Mouse (Mus musculus) leukemia stem cell, adult 10-12 weeks (primary cell): ENCODE results near the gene Otub1. TPM values are rescaled to one million over a fixed set of nuclear protein-coding genes. Genes with fewer than 3 reads are reported as not detected.

Experiments
- polyA plus RNA-seq: library from polyadenylated mRNA; stranded (reverse); fragments of >175 nt; gene quantifications from 2 replicates; pipeline ENCODE4 v1.2.3, GENCODE M21; 2012; ENCODE audit warnings: low replicate concordance

Gene Otub1
- 123 and 146 TPM in 2 replicates for polyA plus RNA-seq

GRCm38 (mm10) chr19:7205753-7206736 is at the start of gene Otub1:
Otub1 (minus strand) TSS chr19:7206316.

GRCm38 (mm10) chr19:7240782-7241690 is 34.9 kb upstream of the Otub1 start, which contains the start of gene Naa40:
Naa40 (minus strand) TSS chr19:7241183.

GRCm38 (mm10) chr19:7217162-7217925 is 11.2 kb upstream of the Otub1 start, which contains the start of gene Cox8a:
Cox8a (minus strand) TSS chr19:7217616.

Other genes starting within 250 kb of the Otub1 start
- gene Ppp1r14b, start 231.3 kb downstream of the Otub1 start, polyA plus RNA-seq = 452 and 665 TPM in 2 replicates
- 22.0 and 26.6 TPM in 2 replicates for gene Plcb3, start 229.8 kb downstream of the Otub1 start, polyA plus RNA-seq
- 128 and 745 TPM in 2 replicates for gene Fkbp2, start 225.8 kb downstream of the Otub1 start, polyA plus RNA-seq
- gene Vegfb, start 218.7 kb downstream of the Otub1 start, polyA plus RNA-seq = 68.2 and 125 TPM in 2 replicates
- gene Dnajc4, start 213.7 kb downstream of the Otub1 start, polyA plus RNA-seq = 15.2 and 25.4 TPM in 2 replicates
- gene Nudt22, start 210.2 kb downstream of the Otub1 start, polyA plus RNA-seq = 14.4 and 26.7 TPM in 2 replicates
- 0.27 and 2.1 TPM in 2 replicates for gene Trpt1, start 210.2 kb downstream of the Otub1 start, polyA plus RNA-seq
- 599 and 891 TPM in 2 replicates for gene Fermt3, start 186.8 kb downstream of the Otub1 start, polyA plus RNA-seq
- gene Stip1, start 166.3 kb downstream of the Otub1 start, polyA plus RNA-seq = 38.3 and 182 TPM in 2 replicates
- gene Macrod1, start 149.5 kb downstream of the Otub1 start, polyA plus RNA-seq = 7.0 and 13.3 TPM in 2 replicates
- 0.06 TPM in 1 of 2 replicates, not detected in the other for gene Flrt1, start 100.6 kb downstream of the Otub1 start, polyA plus RNA-seq
- gene Cox8a, start 11.3 kb upstream of the Otub1 start, polyA plus RNA-seq = 212 and 399 TPM in 2 replicates
- gene Naa40, start 34.9 kb upstream of the Otub1 start, polyA plus RNA-seq = 47.2 and 78.6 TPM in 2 replicates
- gene Rcor2, start 61.0 kb upstream of the Otub1 start, polyA plus RNA-seq = 14.6 and 15.0 TPM in 2 replicates
- 289 and 396 TPM in 2 replicates for gene Mark2, start 135.5 kb upstream of the Otub1 start, polyA plus RNA-seq
- 40.6 and 55.1 TPM in 2 replicates for gene Spindoc, start 176.7 kb upstream of the Otub1 start, polyA plus RNA-seq
- 15.8 and 24.3 TPM in 2 replicates for gene 2700081O15Rik, start 211.3 kb upstream of the Otub1 start, polyA plus RNA-seq